Mouse (Mus musculus): ENCODE measurements at regions not wholly inside any gene's neighbourhood (a gene's known extent, or its start where the extent isn't known, plus 50 kb on each side); places are given as distances from the start of the nearest gene placed in this dataset.

- DNase-seq (ENCODE audit: low spot score): no peak
- Histone ChIP-seq H3K9me3 (ENCODE audit: control insufficient read depth, low read length) (no peaks in the 10 kb centered on the region), H3K27ac (ENCODE audit: low read depth, low read length) (no peak overlapping the region), H3K9ac (ENCODE audit: low read length) (no peak overlapping the region), H3K4me3 (ENCODE audit: low read depth, low read length) (no peak overlapping the region), H3K27me3 (ENCODE audit: control insufficient read depth, insufficient read depth, low read length) (no peaks in the 10 kb centered on the region), H3K4me1 (replicated peaks; ENCODE audit: control insufficient read depth, insufficient read depth, low read length) (no peaks in the 10 kb centered on the region), H3K4me2 (ENCODE audit: low read depth, low read length, severe bottlenecking) (no peak overlapping the region), H3K36me3 (ENCODE audit: control insufficient read depth, insufficient read depth, low read length) (no peaks in the 10 kb centered on the region)
- WGBS: 91% methylated on average over 2 of the region's 2 CpGs
- no peak for ATAC-seq (replicated peaks; ENCODE audit: low FRiP score)
Measured at GRCm38 (mm10) chr2:137553871-137554270, 437.4 kb upstream of the Jag1 start.

GRCm38 (mm10) chr2:137536581-137536980 lies 420.1 kb upstream of the Jag1 start:
- Histone ChIP-seq H3K27ac (ENCODE audit: low read depth, low read length) (no peak overlapping the region), H3K36me3 (ENCODE audit: control insufficient read depth, insufficient read depth, low read length) (no peaks in the 10 kb centered on the region), H3K27me3 (ENCODE audit: control insufficient read depth, insufficient read depth, low read length) (no peaks in the 10 kb centered on the region), H3K9me3 (ENCODE audit: control insufficient read depth, low read length) (no peaks in the 10 kb centered on the region), H3K9ac (ENCODE audit: low read length) (no peak overlapping the region), H3K4me1 (replicated peaks; ENCODE audit: control insufficient read depth, insufficient read depth, low read length) (no peaks in the 10 kb centered on the region), H3K4me3 (ENCODE audit: low read depth, low read length) (no peak overlapping the region), H3K4me2 (ENCODE audit: low read depth, low read length, severe bottlenecking) (no peak overlapping the region)
- DNase-seq (ENCODE audit: low spot score) (no peak), ATAC-seq (replicated peaks; ENCODE audit: low FRiP score) (no peak)
- WGBS: 79% methylated on average over 2 of the region's 2 CpGs

GRCm38 (mm10) chr2:137516271-137516670 lies 399.8 kb upstream of the Jag1 start:
- H3K9ac ChIP-seq (ENCODE audit: low read length): no peak overlapping the region
- no peaks in the 10 kb centered on the region for H3K9me3 ChIP-seq (ENCODE audit: control insufficient read depth, low read length)
- ATAC-seq (replicated peaks; ENCODE audit: low FRiP score): no peak
- no peak overlapping the region for H3K27ac ChIP-seq (ENCODE audit: low read depth, low read length)
- DNase-seq (ENCODE audit: low spot score): no peak
- H3K4me1 ChIP-seq (replicated peaks; ENCODE audit: control insufficient read depth, insufficient read depth, low read length): no peaks in the 10 kb centered on the region
- no peak overlapping the region for H3K4me3 ChIP-seq (ENCODE audit: low read depth, low read length)
- H3K36me3 ChIP-seq (ENCODE audit: control insufficient read depth, insufficient read depth, low read length): no peaks in the 10 kb centered on the region
- H3K27me3 ChIP-seq (ENCODE audit: control insufficient read depth, insufficient read depth, low read length): no peaks in the 10 kb centered on the region
- H3K4me2 ChIP-seq (ENCODE audit: low read depth, low read length, severe bottlenecking): no peak overlapping the region
- WGBS: 83% methylated on average over 2 of the region's 2 CpGs

- 63% methylated on average over 3 of the region's 3 CpGs for WGBS
- Histone ChIP-seq H3K4me1 (replicated peaks; ENCODE audit: control insufficient read depth, insufficient read depth, low read length) (no peaks in the 10 kb centered on the region), H3K9me3 (ENCODE audit: control insufficient read depth, low read length) (no peaks in the 10 kb centered on the region), H3K4me2 (ENCODE audit: low read depth, low read length, severe bottlenecking) (no peak overlapping the region), H3K36me3 (ENCODE audit: control insufficient read depth, insufficient read depth, low read length) (no peaks in the 10 kb centered on the region), H3K27me3 (ENCODE audit: control insufficient read depth, insufficient read depth, low read length) (no peaks in the 10 kb centered on the region), H3K9ac (ENCODE audit: low read length) (no peak overlapping the region), H3K4me3 (ENCODE audit: low read depth, low read length) (no peak overlapping the region), H3K27ac (ENCODE audit: low read depth, low read length) (no peak overlapping the region)
- DNase-seq (ENCODE audit: low spot score) (no peak), ATAC-seq (replicated peaks; ENCODE audit: low FRiP score) (no peak)
Measured at GRCm38 (mm10) chr2:137515043-137515442, 398.6 kb upstream of the Jag1 start.

- 42% methylated on average over 2 of the region's 2 CpGs for WGBS
- DNase-seq (ENCODE audit: low spot score): no peak
- Histone ChIP-seq H3K9me3 (ENCODE audit: control insufficient read depth, low read length) (no peaks in the 10 kb centered on the region), H3K4me1 (replicated peaks; ENCODE audit: control insufficient read depth, insufficient read depth, low read length) (no peaks in the 10 kb centered on the region), H3K4me3 (ENCODE audit: low read depth, low read length) (no peak overlapping the region), H3K27ac (ENCODE audit: low read depth, low read length) (no peak overlapping the region), H3K36me3 (ENCODE audit: control insufficient read depth, insufficient read depth, low read length) (no peaks in the 10 kb centered on the region), H3K4me2 (ENCODE audit: low read depth, low read length, severe bottlenecking) (no peak overlapping the region), H3K27me3 (ENCODE audit: control insufficient read depth, insufficient read depth, low read length) (no peaks in the 10 kb centered on the region), H3K9ac (ENCODE audit: low read length) (no peak overlapping the region)
- no peak for ATAC-seq (replicated peaks; ENCODE audit: low FRiP score)
Measured at GRCm38 (mm10) chr2:137513895-137514506, 397.6 kb upstream of the Jag1 start.

GRCm38 (mm10) chr2:137510671-137511235 lies 394.3 kb upstream of the Jag1 start:
- Histone ChIP-seq H3K9ac (ENCODE audit: low read length) (no peak overlapping the region), H3K9me3 (ENCODE audit: control insufficient read depth, low read length) (no peaks in the 10 kb centered on the region), H3K27ac (ENCODE audit: low read depth, low read length) (no peak overlapping the region), H3K4me2 (ENCODE audit: low read depth, low read length, severe bottlenecking) (no peak overlapping the region), H3K4me1 (replicated peaks; ENCODE audit: control insufficient read depth, insufficient read depth, low read length) (no peaks in the 10 kb centered on the region), H3K4me3 (ENCODE audit: low read depth, low read length) (no peak overlapping the region), H3K27me3 (ENCODE audit: control insufficient read depth, insufficient read depth, low read length) (no peaks in the 10 kb centered on the region), H3K36me3 (ENCODE audit: control insufficient read depth, insufficient read depth, low read length) (no peaks in the 10 kb centered on the region)
- 87% methylated on average over 3 of the region's 3 CpGs for WGBS
- ATAC-seq (replicated peaks; ENCODE audit: low FRiP score): no peak
- no peak for DNase-seq (ENCODE audit: low spot score)

GRCm38 (mm10) chr2:137501236-137501635 lies 384.8 kb upstream of the Jag1 start:
- WGBS: 86% methylated on average over 1 of the region's 1 CpGs
- Histone ChIP-seq H3K9ac (ENCODE audit: low read length) (no peak overlapping the region), H3K27me3 (ENCODE audit: control insufficient read depth, insufficient read depth, low read length) (no peaks in the 10 kb centered on the region), H3K4me2 (ENCODE audit: low read depth, low read length, severe bottlenecking) (no peak overlapping the region), H3K9me3 (ENCODE audit: control insufficient read depth, low read length) (no peaks in the 10 kb centered on the region), H3K4me1 (replicated peaks; ENCODE audit: control insufficient read depth, insufficient read depth, low read length) (no peaks in the 10 kb centered on the region), H3K36me3 (ENCODE audit: control insufficient read depth, insufficient read depth, low read length) (no peaks in the 10 kb centered on the region), H3K4me3 (ENCODE audit: low read depth, low read length) (no peak overlapping the region), H3K27ac (ENCODE audit: low read depth, low read length) (no peak overlapping the region)
- DNase-seq (ENCODE audit: low spot score): no peak
- no peak for ATAC-seq (replicated peaks; ENCODE audit: low FRiP score)

GRCm38 (mm10) chr2:137497616-137498015 lies 381.2 kb upstream of the Jag1 start:
- Histone ChIP-seq H3K27me3 (ENCODE audit: control insufficient read depth, insufficient read depth, low read length) (no peaks in the 10 kb centered on the region), H3K27ac (ENCODE audit: low read depth, low read length) (no peak overlapping the region), H3K4me3 (ENCODE audit: low read depth, low read length) (no peak overlapping the region), H3K36me3 (ENCODE audit: control insufficient read depth, insufficient read depth, low read length) (no peaks in the 10 kb centered on the region), H3K4me2 (ENCODE audit: low read depth, low read length, severe bottlenecking) (no peak overlapping the region), H3K9me3 (ENCODE audit: control insufficient read depth, low read length) (no peaks in the 10 kb centered on the region), H3K9ac (ENCODE audit: low read length) (no peak overlapping the region), H3K4me1 (replicated peaks; ENCODE audit: control insufficient read depth, insufficient read depth, low read length) (no peaks in the 10 kb centered on the region)
- DNase-seq (ENCODE audit: low spot score) (no peak), ATAC-seq (replicated peaks; ENCODE audit: low FRiP score) (no peak)
- WGBS: 77% methylated on average over 2 of the region's 2 CpGs

- Histone ChIP-seq H3K9ac (ENCODE audit: low read length) (no peak overlapping the region), H3K27me3 (ENCODE audit: control insufficient read depth, insufficient read depth, low read length) (no peaks in the 10 kb centered on the region), H3K4me2 (ENCODE audit: low read depth, low read length, severe bottlenecking) (no peak overlapping the region), H3K4me1 (replicated peaks; ENCODE audit: control insufficient read depth, insufficient read depth, low read length) (no peaks in the 10 kb centered on the region), H3K36me3 (ENCODE audit: control insufficient read depth, insufficient read depth, low read length) (no peaks in the 10 kb centered on the region), H3K4me3 (ENCODE audit: low read depth, low read length) (no peak overlapping the region), H3K9me3 (ENCODE audit: control insufficient read depth, low read length) (no peaks in the 10 kb centered on the region), H3K27ac (ENCODE audit: low read depth, low read length) (no peak overlapping the region)
- ATAC-seq (replicated peaks; ENCODE audit: low FRiP score): no peak
- no peak for DNase-seq (ENCODE audit: low spot score)
- 91% methylated on average over 5 of the region's 5 CpGs for WGBS
Measured at GRCm38 (mm10) chr2:137493600-137493999, 377.2 kb upstream of the Jag1 start.
